Mouse (Mus musculus) midbrain, embryonic 12.5 days (tissue): ENCODE data around the gene Atp2b2. TPM values are rescaled to one million over a fixed set of nuclear protein-coding genes. Genes with fewer than 3 reads are reported as not detected.

Source experiments
- ATAC-seq: fragments of 200-750 bp; cut with Nextera tagmentation; 2 replicates; pipeline ENCODE4 v1.8.0; 2017; ENCODE audit warnings: low read depth, moderate TSS enrichment, moderate library complexity; ENCODE audit not compliant: low FRiP score
- H3K27ac ChIP-seq: fragments of 300-500 bp; sonication (generic); replicated peaks from 2 replicates; pipeline ENCODE4 v1.5.1; 2016; ENCODE audit warnings: mild to moderate bottlenecking
- H3K27me3 ChIP-seq: fragments of 300-500 bp; sonication (generic); 2 replicates; pipeline ENCODE4 v1.6.1; 2016; ENCODE audit warnings: mild to moderate bottlenecking
- H3K36me3 ChIP-seq: fragments of 300-500 bp; sonication (generic); 2 replicates; pipeline ENCODE4 v1.6.1; 2016
- H3K4me1 ChIP-seq: fragments of 300-500 bp; sonication (generic); 2 replicates; pipeline ENCODE4 v1.6.1; 2016
- H3K4me2 ChIP-seq: fragments of 300-500 bp; sonication (generic); replicated peaks from 2 replicates; pipeline ENCODE4 v1.6.1; 2016; ENCODE audit warnings: mild to moderate bottlenecking, moderate library complexity
- H3K4me3 ChIP-seq: fragments of 300-500 bp; sonication (generic); 2 replicates; pipeline ENCODE4 v1.5.1; 2016; ENCODE audit warnings: mild to moderate bottlenecking
- H3K9ac ChIP-seq: fragments of 300-500 bp; sonication (generic); replicated peaks from 2 replicates; pipeline ENCODE4 v1.6.1; 2016; ENCODE audit warnings: mild to moderate bottlenecking, moderate library complexity
- H3K9me3 ChIP-seq: fragments of 300-500 bp; sonication (generic); 2 replicates; pipeline ENCODE4 v1.6.1; 2016; ENCODE audit warnings: mild to moderate bottlenecking
- WGBS: fragments of 180-500 bp; shearing (Covaris S2); methylation state at CpG from one replicate; pipeline ENCODE4 v1.1.7; 2016; 5-methylcytosine and 5-hydroxymethylcytosine counted together
- polyA plus RNA-seq: library from polyadenylated mRNA; unstranded; fragments of >200 nt; fragmentation: Nextera tagmentation; extraction: Ambion mirVana; gene quantifications from 2 replicates; pipeline ENCODE4 v1.2.1, GENCODE M21; 2016

The Atp2b2 gene
- polyA plus RNA-seq, 1 experiment from 2014 or later = 5.7 TPM

DNA sequence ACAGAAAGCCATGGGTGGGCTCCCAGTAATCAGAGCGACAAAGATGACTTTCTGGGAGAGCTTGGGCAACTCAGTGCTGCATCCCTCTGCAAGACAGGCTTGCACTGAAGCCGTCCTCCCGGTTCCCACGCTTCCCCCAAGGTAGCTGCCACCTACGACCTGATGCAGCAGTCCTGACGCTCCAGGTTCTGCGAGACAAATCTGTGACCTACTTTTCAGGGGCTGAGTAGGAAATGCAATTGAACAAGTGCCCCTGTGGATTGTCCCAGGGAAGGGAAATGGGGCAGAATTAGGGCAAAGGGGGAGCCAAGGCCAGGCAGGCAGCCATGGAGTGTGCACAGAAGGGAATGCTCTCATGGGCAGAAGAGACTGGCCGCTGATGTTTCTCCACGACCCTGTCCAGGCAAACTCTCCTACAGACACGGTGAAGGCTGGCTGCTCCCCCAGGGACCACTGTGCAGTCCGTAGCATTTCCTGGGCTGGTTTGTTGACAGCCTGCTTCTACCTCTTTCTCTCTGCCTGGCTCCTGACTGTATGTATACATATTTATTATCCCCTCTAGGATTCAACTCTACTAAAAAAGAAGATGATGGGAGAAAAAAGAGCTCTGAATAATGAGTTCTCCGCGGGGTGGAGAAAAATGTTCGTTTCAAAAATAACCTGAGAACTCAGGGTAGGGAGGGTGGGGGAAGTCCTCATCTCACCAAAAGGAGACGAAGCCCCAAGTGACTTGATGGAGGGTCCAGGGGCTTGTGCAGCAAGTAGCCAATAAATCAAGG, 15.8 kb upstream of the Atp2b2 start:
- no peaks in the 10 kb centered on the region for H3K9me3 ChIP-seq
- no peak overlapping the region for H3K9ac ChIP-seq
- no peak overlapping the region for H3K4me3 ChIP-seq
- no peak for ATAC-seq
- WGBS = 72% methylated on average over 15 of the region's 15 CpGs
- no peak overlapping the region for H3K4me2 ChIP-seq
- peaks cover 4% of the 10 kb centered on the region; the same call in 1 of the 2 replicates for H3K4me1 ChIP-seq
- H3K27ac ChIP-seq = no peak overlapping the region
- no peaks in the 10 kb centered on the region for H3K36me3 ChIP-seq
- H3K27me3 ChIP-seq = no peaks in the 10 kb centered on the region

DNA sequence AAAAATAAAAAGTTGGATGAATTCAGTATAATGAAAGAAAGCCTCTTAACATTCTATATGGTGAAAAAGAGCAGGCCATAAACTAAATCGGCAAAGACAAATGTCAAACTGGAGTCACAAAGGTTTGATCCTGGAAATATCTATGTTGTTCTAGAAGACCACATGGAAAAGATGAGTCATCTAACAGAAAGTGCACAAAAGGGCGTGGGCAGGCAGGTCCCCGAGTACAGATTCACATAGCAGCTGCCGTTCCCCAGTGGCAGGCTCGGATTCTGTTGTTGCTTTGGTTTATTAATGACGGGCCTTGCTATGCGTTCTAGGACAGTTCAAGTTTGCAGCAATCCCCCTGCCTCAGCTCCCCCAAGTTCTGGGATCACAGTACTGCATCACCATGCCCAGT, 12.9 kb upstream of the Atp2b2 start:
- 93% methylated on average over 7 of the region's 7 CpGs for WGBS
- Histone ChIP-seq H3K4me1 (no peaks in the 10 kb centered on the region), H3K4me3 (no peak overlapping the region), H3K27me3 (no peaks in the 10 kb centered on the region), H3K9ac (no peak overlapping the region), H3K27ac (no peak overlapping the region), H3K9me3 (no peaks in the 10 kb centered on the region), H3K4me2 (no peak overlapping the region), H3K36me3 (no peaks in the 10 kb centered on the region)
- ATAC-seq = no peak

DNA sequence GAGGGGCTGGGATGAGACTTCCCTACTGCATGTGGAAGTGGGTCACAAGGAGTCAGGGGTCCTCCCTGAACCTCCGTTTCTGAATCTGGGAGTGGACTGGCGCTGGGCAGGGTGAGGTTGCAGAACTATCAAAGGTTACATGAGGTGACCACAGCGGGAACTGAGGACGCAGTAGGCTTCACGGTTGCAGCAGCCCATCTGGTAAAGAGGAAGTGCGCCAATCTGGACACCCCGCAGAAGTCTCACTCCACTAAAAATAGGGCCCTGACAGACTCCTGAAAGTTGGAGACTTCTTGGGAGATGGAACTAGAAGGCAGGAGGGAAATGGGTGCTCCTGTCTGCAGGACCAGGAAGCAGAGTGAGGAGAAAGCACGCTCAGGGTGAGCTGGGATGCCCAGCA, 2.5 kb upstream of the Atp2b2 start:
- no peak overlapping the region for H3K4me3 ChIP-seq
- H3K36me3 ChIP-seq = no peaks in the 10 kb centered on the region
- no peak overlapping the region for H3K9ac ChIP-seq
- peaks cover 6% of the 10 kb centered on the region; the same call in 1 of the 2 replicates for H3K4me1 ChIP-seq
- WGBS = 90% methylated on average over 8 of the region's 8 CpGs
- H3K27me3 ChIP-seq = peaks cover 52% of the 10 kb centered on the region
- ATAC-seq = no peak
- H3K27ac ChIP-seq = no peak overlapping the region
- no peaks in the 10 kb centered on the region for H3K9me3 ChIP-seq
- H3K4me2 ChIP-seq = no peak overlapping the region

DNA sequence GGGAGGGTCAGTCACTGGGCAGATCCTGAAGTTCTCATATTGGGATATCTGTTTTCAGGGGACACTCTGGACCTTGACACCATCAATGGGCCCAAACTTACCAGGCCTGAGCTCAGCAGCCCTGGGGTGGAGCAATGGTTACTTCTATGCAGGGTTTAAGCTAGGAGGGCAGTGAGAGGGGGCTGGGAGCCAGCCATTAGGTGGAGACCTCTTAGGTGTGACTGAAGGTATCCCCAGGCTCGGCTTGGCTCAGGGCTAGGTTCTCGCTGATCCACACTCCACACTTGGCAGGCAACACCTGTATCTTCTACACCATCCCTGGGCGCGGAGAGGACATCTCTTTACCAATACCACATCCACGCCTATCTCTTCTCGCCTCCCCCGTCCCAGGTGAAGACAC, 423 bp upstream of the Atp2b2 start:
- H3K9ac ChIP-seq = no peak overlapping the region
- peaks cover 63% of the 10 kb centered on the region for H3K27me3 ChIP-seq
- no peaks in the 10 kb centered on the region for H3K36me3 ChIP-seq
- H3K4me3 ChIP-seq = no peak overlapping the region
- 89% methylated on average over 7 of the region's 7 CpGs for WGBS
- no peak overlapping the region for H3K27ac ChIP-seq
- no peaks in the 10 kb centered on the region for H3K9me3 ChIP-seq
- peaks cover 6% of the 10 kb centered on the region; the same call in 1 of the 2 replicates for H3K4me1 ChIP-seq
- H3K4me2 ChIP-seq = no peak overlapping the region
- no peak for ATAC-seq

DNA sequence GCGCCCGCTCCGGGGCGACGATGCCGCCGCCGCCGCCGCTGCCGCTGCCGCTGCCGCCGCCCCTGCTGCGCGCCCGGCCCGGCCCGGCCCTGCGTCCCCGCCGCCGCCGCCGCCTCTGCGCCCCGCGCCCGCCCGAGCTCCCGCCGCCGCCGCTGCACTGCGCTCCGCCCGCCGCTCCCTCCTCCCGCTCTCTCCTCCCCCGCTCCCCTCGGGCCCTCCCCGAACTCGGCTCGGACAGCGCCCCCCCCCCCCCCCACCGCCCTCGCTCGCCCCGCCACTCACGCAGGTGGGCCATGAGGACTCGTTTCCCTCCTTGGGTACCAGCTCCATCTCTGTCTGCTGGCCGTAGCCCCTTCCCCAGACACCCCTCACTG, 515 bp downstream of the Atp2b2 start:
- 3% methylated on average over 8 of the region's 52 CpGs for WGBS
- Histone ChIP-seq H3K27me3 (peaks cover 65% of the 10 kb centered on the region), H3K9ac (peak overlapping the region; percentile 66), H3K4me1 (peaks cover 6% of the 10 kb centered on the region; the same call in 1 of the 2 replicates), H3K9me3 (no peaks in the 10 kb centered on the region), H3K4me3 (peak overlapping the region; percentile 60), H3K4me2 (peak overlapping the region; percentile 99), H3K27ac (no peak overlapping the region), H3K36me3 (no peaks in the 10 kb centered on the region)
- ATAC-seq = no peak

DNA sequence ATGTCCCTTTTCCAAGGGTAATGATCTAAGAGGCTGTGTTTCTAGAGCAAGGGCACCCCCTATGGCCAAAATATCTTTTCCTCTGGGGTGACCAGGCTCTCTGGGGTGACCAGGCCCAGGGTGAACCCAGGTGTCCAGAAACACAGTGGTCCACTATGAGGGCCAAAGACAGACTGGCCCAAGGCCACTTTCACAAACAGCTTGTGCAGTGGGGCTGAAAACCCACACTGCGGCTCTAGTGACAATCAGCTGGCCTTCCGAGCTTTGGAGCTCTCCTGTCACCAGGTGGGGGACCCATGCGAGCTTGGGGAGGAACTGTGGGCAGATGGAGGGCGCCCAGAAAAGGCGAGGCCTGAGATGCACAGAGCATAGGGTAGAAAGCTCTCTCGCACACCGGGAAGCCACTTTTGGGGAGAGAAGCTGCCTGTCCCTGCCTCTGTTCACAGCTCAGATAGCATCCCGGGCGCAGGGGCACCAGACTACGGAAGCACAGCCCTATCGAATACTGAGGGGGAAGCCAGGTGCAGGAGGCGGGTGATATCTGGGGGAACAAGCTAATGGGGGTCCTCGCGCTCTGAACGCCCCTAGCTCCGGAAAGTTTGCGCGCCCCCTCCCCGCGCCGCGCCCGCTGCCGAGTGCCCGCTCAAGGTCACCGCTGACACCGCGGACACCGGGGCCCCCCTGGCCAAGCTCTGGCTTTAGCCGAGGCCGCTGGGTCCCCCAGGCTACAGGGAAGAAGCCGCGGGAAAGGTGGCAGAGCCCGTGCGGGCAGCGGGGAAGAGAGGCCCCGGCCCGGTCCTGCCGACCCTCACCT, 1.1 kb downstream of the Atp2b2 start:
- no peaks in the 10 kb centered on the region for H3K36me3 ChIP-seq
- peak overlapping the region; percentile 99 for H3K4me2 ChIP-seq
- no peak for ATAC-seq
- no peaks in the 10 kb centered on the region for H3K9me3 ChIP-seq
- H3K27ac ChIP-seq = no peak overlapping the region
- H3K4me3 ChIP-seq = peak overlapping the region; percentile 60
- peak overlapping the region; percentile 66 for H3K9ac ChIP-seq
- H3K27me3 ChIP-seq = peaks cover 67% of the 10 kb centered on the region
- 1% methylated on average over 35 of the region's 39 CpGs for WGBS
- H3K4me1 ChIP-seq = peaks cover 6% of the 10 kb centered on the region; the same call in 1 of the 2 replicates

DNA sequence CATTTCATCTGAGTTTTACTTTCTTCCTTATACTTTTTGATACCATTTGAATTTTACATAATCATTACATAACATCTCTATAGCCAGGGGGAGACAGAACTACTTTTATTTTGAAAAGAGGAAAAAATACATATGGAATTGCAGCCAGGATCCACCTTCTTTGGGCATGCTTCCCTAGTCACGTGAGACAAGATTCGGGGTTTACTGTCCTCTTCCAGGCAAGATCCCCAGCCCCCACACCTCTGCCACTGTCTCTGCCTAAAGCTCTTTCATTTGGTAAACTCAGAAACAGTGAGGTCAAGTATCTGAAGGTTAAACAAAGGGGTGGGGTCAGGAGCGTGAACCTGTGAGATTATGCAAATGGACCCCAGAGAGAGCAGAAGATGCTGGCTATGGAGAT, 6.7 kb downstream of the Atp2b2 start:
- Histone ChIP-seq H3K9me3 (no peaks in the 10 kb centered on the region), H3K27me3 (peaks cover 22% of the 10 kb centered on the region), H3K4me2 (no peak overlapping the region), H3K4me1 (no peaks in the 10 kb centered on the region), H3K4me3 (no peak overlapping the region), H3K36me3 (no peaks in the 10 kb centered on the region), H3K9ac (no peak overlapping the region), H3K27ac (no peak overlapping the region)
- no peak for ATAC-seq
- WGBS = 35% methylated on average over 3 of the region's 3 CpGs

DNA sequence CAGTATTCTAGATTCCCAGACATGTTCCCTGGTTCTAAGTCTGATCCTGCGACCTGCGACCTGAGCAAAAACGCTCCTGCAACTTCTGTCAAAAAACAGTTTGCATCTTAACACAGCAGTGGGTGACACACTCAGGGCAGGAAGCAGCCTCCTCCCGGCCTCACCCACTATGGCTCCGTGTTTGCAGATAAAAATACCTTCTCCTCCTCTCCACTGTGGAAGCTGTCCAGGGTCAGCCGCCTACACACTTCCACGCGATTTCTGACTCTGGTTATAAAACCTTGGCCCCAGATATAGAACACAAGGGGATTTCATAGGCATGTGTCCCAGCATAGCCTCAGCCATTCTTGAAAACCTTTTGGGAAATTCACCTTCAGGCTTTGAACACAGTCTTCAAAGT, 9.6 kb downstream of the Atp2b2 start:
- H3K9me3 ChIP-seq = no peaks in the 10 kb centered on the region
- ATAC-seq = no peak
- no peaks in the 10 kb centered on the region for H3K4me1 ChIP-seq
- H3K27me3 ChIP-seq = 0 out of 2 replicates have a peak, but pooled peaks cover 4% of the 10 kb centered on the region
- H3K4me2 ChIP-seq = no peak overlapping the region
- 90% methylated on average over 8 of the region's 8 CpGs for WGBS
- H3K36me3 ChIP-seq = no peaks in the 10 kb centered on the region
- no peak overlapping the region for H3K9ac ChIP-seq
- H3K27ac ChIP-seq = no peak overlapping the region
- no peak overlapping the region for H3K4me3 ChIP-seq

DNA sequence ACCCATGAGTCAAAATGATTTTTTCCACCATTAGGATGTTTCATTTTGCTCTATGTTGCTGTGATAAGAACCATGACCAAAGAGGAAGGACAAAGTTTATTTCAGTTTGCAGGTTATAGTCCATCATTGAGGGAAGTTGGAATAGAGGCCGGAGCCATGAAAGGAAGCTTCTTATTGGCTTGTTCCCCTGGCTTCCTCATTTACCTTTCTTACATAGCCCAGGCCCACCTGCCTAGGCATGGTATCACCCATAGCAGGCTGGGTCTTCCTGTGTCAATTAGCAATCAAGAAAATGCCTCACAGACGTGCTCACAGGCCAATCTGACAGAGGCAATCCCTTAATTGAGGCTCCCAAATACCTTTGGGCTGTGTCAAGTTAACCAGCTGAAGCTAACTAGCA, 18.6 kb downstream of the Atp2b2 start:
- WGBS = 83% methylated on average over 2 of the region's 2 CpGs
- Histone ChIP-seq H3K27ac (no peak overlapping the region), H3K9ac (no peak overlapping the region), H3K4me1 (no peaks in the 10 kb centered on the region), H3K9me3 (no peaks in the 10 kb centered on the region), H3K27me3 (no peaks in the 10 kb centered on the region), H3K4me2 (no peak overlapping the region), H3K4me3 (no peak overlapping the region), H3K36me3 (no peaks in the 10 kb centered on the region)
- no peak for ATAC-seq

DNA sequence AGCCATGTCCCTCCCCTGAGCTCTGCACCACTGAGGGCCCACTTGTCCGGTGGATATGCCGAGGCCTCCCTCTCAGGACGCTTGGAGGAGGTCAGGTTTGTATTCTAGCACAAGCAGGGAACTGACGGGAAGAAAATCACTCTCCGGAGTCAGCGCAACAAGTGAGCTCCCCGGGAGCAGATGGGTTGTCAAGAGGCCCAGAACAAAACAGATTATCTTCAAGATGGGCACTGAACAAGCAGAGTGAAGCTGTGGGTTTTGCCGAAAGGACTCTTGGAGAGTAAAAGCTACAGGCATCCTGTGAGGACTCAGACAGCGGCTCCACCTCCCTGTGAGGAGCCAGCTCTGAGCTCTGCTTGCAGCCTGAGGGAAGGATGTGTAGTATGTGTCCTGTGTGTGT, 20.3 kb downstream of the Atp2b2 start:
- H3K4me2 ChIP-seq = no peak overlapping the region
- no peaks in the 10 kb centered on the region for H3K36me3 ChIP-seq
- no peaks in the 10 kb centered on the region for H3K9me3 ChIP-seq
- H3K27me3 ChIP-seq = no peaks in the 10 kb centered on the region
- no peak overlapping the region for H3K27ac ChIP-seq
- WGBS = 77% methylated on average over 9 of the region's 9 CpGs
- no peak overlapping the region for H3K4me3 ChIP-seq
- no peak overlapping the region for H3K9ac ChIP-seq
- H3K4me1 ChIP-seq = no peaks in the 10 kb centered on the region
- no peak for ATAC-seq

DNA sequence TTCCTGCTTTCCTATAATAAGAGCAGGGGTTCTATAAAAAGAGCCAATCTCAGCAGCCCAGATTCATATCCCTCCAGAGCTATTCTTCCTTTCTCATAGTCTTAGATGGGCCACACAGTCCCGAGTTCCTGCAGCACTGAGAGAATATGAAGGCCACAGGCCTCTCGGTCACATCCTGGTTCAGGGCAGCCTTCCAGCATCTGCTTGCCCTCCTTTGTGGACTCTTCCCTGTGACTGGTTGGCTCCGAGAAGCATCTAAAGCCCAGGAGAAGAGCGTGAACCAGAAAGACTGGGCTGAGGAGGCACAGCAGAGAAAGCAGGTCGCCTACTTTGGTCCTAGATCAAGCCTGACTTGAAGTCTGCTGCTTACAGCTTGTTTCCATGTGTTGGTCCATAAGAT, 28.6 kb downstream of the Atp2b2 start:
- Histone ChIP-seq H3K36me3 (no peaks in the 10 kb centered on the region), H3K4me2 (no peak overlapping the region), H3K27ac (no peak overlapping the region), H3K9me3 (no peaks in the 10 kb centered on the region), H3K9ac (no peak overlapping the region), H3K27me3 (0 out of 2 replicates have a peak, but pooled peaks cover 9% of the 10 kb centered on the region), H3K4me3 (no peak overlapping the region), H3K4me1 (no peaks in the 10 kb centered on the region)
- ATAC-seq = no peak
- 74% methylated on average over 5 of the region's 5 CpGs for WGBS

DNA sequence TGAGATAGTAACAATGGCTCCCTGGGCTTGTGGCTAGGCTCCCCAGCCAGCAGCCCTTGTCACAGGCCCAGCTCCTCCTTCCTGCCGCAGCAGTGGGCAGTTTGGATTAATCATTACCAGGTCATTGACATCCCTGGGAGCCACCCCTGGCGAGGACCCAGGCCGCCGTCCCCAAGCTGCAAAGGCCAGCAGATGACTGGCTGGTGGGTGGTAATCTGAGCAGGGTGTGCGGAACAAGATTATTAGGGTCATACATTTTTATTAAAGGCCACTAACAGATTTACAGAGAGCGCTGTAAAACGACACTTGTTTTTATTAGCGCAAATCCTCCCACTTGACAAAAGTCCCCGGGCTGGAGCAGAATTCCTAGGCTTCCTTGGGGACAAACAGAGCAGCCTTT, 29.6 kb downstream of the Atp2b2 start:
- no peak for ATAC-seq

More for the DNA sequence above, 29.6 kb downstream of the Atp2b2 start:
- 0 out of 2 replicates have a peak, but pooled peaks cover 9% of the 10 kb centered on the region for H3K27me3 ChIP-seq
- no peak overlapping the region for H3K27ac ChIP-seq
- H3K9me3 ChIP-seq = no peaks in the 10 kb centered on the region
- no peak overlapping the region for H3K4me2 ChIP-seq
- H3K4me1 ChIP-seq = no peaks in the 10 kb centered on the region
- H3K36me3 ChIP-seq = no peaks in the 10 kb centered on the region
- 31% methylated on average over 9 of the region's 9 CpGs for WGBS
- H3K4me3 ChIP-seq = no peak overlapping the region
- H3K9ac ChIP-seq = no peak overlapping the region
